Mouse (Mus musculus): ENCODE measurements at regions not wholly inside any gene's neighbourhood (a gene's known extent, or its start where the extent isn't known, plus 50 kb on each side); places are given as distances from the start of the nearest gene placed in this dataset.

GRCm38 (mm10) chr5:52309317-52310060 is 54.1 kb upstream of the Sod3 start:
- peak; percentile 44 for DNase-seq (ENCODE audit: low spot score)

GRCm38 (mm10) chr5:52296303-52296702 is 67.3 kb upstream of the Sod3 start:
- DNase-seq (ENCODE audit: low spot score): no peak

GRCm38 (mm10) chr5:52294466-52294865 is 69.1 kb upstream of the Sod3 start:
- DNase-seq (ENCODE audit: low spot score): no peak

- DNase-seq (ENCODE audit: low spot score): no peak
Observed at GRCm38 (mm10) chr5:52288319-52288718, 75.3 kb upstream of the Sod3 start.

GRCm38 (mm10) chr5:52280871-52281270 is 82.7 kb upstream of the Sod3 start:
- no peak for DNase-seq (ENCODE audit: low spot score)

- no peak for DNase-seq (ENCODE audit: low spot score)
Observed at GRCm38 (mm10) chr5:52278111-52278510, 85.5 kb upstream of the Sod3 start.

GRCm38 (mm10) chr5:52263214-52263613 is 72.9 kb upstream of the Dhx15 start:
- DNase-seq (ENCODE audit: low spot score): peak; percentile 36

GRCm38 (mm10) chr5:52258075-52258474 is 67.8 kb upstream of the Dhx15 start:
- DNase-seq (ENCODE audit: low spot score): no peak

- DNase-seq (ENCODE audit: low spot score): no peak
Observed at GRCm38 (mm10) chr5:52254602-52255071, 64.3 kb upstream of the Dhx15 start.

GRCm38 (mm10) chr5:52249804-52250203 is 59.5 kb upstream of the Dhx15 start:
- no peak for DNase-seq (ENCODE audit: low spot score)

- no peak for DNase-seq (ENCODE audit: low spot score)
Observed at GRCm38 (mm10) chr5:52243931-52244330, 53.6 kb upstream of the Dhx15 start.

- DNase-seq (ENCODE audit: low spot score): no peak
Observed at GRCm38 (mm10) chr5:52242414-52242813, 52.1 kb upstream of the Dhx15 start.

- DNase-seq (ENCODE audit: low spot score): no peak
Observed at GRCm38 (mm10) chr5:52240540-52240939, 50.2 kb upstream of the Dhx15 start.
